15 mouse cellular contexts compared by ENCODE assay signal in genomic region chr8:52511790-52512189, GRCm38 (mm10).
"Had no signal": no experiment of that assay in that cellular context is flagged by ENCODE, and none has a peak within 500 bp of the region (broad histone marks: within the 10 kb centered on the region; RNA-seq: fewer than 3 reads in every experiment).

No protein-coding gene starts in this region.

- H3K4me3 ChIP-seq: liver, embryonic 13.5 days; myocyte; neural tube, embryonic 13.5 days; stomach, embryonic 15.5 days had no signal

- H3K36me3 ChIP-seq: liver, embryonic 13.5 days; neural tube, embryonic 13.5 days; stomach, embryonic 15.5 days had no signal

- DNase-seq: kidney, adult 18-20 months; kidney, adult 9 months; kidney, postnatal 14 days; kidney, postnatal 4 days; liver, embryonic 13.5 days; lung, adult 2 months; lung, postnatal 14 days; lung, postnatal 4 days; retina, postnatal 1 day; right cerebral cortex, postnatal 25 days; spleen, adult 18-20 months; thymus, postnatal 36 days had no signal

- H3K27me3 ChIP-seq: liver, embryonic 13.5 days; neural tube, embryonic 13.5 days; stomach, embryonic 15.5 days had no signal

- H3K4me1 ChIP-seq: liver, embryonic 13.5 days; neural tube, embryonic 13.5 days; stomach, embryonic 15.5 days had no signal

- H3K4me2 ChIP-seq: liver, embryonic 13.5 days; neural tube, embryonic 13.5 days; stomach, embryonic 15.5 days had no signal

- H3K9me3 ChIP-seq: liver, embryonic 13.5 days; neural tube, embryonic 13.5 days; stomach, embryonic 15.5 days had no signal

- H3K9ac ChIP-seq: liver, embryonic 13.5 days; neural tube, embryonic 13.5 days; stomach, embryonic 15.5 days had no signal

- H3K27ac ChIP-seq: liver, embryonic 13.5 days; neural tube, embryonic 13.5 days; stomach, embryonic 15.5 days had no signal
